Mouse (Mus musculus) E14TG2a.4 (cell line): Measurements from ENCODE around the gene 4933402J07Rik.

Source experiments
- H3K27me3 ChIP-seq: 2 replicates; pipeline ENCODE4 v1.6.1; 2014; ENCODE audit warnings: low read length, control low read depth; ENCODE audit not compliant: insufficient read depth
- H3K36me3 ChIP-seq: 2 replicates; pipeline ENCODE4 v1.6.1; 2014; ENCODE audit warnings: low read length, control low read depth; ENCODE audit not compliant: insufficient read depth
- H3K4me1 ChIP-seq: replicated peaks from 2 replicates; pipeline ENCODE4 v1.6.1; 2014; ENCODE audit warnings: low read depth, low read length, control low read depth
- H3K4me3 ChIP-seq: replicated peaks from 2 replicates; pipeline ENCODE4 v1.5.1; 2014; ENCODE audit warnings: mild to moderate bottlenecking, low read length
- H3K9me3 ChIP-seq: 2 replicates; pipeline ENCODE4 v1.6.1; 2014; ENCODE audit warnings: low read length, control low read depth
- CTCF ChIP-seq: conservative IDR thresholded peaks from 2 replicates; pipeline ENCODE4 v1.5.1; 2014; ENCODE audit warnings: low read length
- NANOG ChIP-seq: IDR thresholded peaks from 2 replicates; pipeline ENCODE4 v1.6.1; 2014; ENCODE audit warnings: borderline replicate concordance, low read length, mixed read lengths
- POU5F1 ChIP-seq: IDR thresholded peaks from 2 replicates; pipeline ENCODE4 v1.6.1; 2014; ENCODE audit warnings: low read length, borderline replicate concordance

Gene 4933402J07Rik

DNA sequence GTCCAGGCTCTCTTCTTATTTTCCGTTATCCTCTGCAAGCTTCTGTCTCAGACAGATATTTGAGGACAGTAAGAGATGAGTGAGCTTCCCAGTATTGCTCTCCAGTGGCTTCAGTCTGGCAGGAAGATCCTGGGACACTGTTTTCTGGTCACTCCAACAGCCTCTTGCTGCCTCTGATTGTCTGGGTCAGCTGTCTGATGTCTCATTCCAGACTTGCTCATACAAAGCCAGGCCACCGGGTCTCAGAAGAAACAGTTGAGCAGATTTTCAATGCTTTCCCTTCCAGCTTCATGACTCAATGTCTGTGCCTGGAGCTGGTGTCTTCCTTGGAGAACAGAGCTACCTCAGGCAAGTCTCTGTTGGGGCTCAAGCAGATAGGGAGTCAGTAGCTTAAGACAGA, 39.1 kb downstream of the 4933402J07Rik start:
- Histone ChIP-seq H3K9me3 (no peaks in the 10 kb centered on the region), H3K27me3 (peaks cover 29% of the 10 kb centered on the region; the same call in 1 of the 2 replicates), H3K4me3 (no peak overlapping the region), H3K4me1 (no peaks in the 10 kb centered on the region), H3K36me3 (no peaks in the 10 kb centered on the region)
- TF ChIP-seq POU5F1 (no peak), CTCF (no peak), NANOG (no peak)

DNA sequence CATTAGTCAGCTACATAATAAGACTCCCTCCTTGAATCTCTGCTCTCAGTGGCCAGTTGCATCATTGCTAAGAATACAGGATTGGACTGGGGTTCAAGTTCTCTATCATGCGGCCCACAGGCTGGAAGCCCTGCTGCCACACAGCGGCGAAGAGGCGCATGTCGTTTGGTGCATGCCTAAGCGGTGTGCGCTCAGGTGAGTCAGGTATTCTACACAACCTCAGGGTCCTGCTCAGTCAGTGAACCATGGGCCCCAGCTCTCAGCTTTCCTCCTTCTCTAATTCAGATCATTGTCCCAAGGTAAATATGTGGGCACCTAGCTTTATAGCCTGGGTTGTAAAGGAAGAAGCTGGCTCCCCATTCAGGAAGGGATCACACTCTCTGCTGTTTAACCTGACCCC, 45.5 kb downstream of the 4933402J07Rik start:
- Histone ChIP-seq H3K4me1 (no peaks in the 10 kb centered on the region), H3K27me3 (peaks cover 5% of the 10 kb centered on the region; the same call in 1 of the 2 replicates), H3K4me3 (no peak overlapping the region), H3K36me3 (no peaks in the 10 kb centered on the region), H3K9me3 (peaks cover 22% of the 10 kb centered on the region)
- TF ChIP-seq NANOG: no peak
- no peak for TF ChIP-seq POU5F1
- TF ChIP-seq CTCF: no peak

DNA sequence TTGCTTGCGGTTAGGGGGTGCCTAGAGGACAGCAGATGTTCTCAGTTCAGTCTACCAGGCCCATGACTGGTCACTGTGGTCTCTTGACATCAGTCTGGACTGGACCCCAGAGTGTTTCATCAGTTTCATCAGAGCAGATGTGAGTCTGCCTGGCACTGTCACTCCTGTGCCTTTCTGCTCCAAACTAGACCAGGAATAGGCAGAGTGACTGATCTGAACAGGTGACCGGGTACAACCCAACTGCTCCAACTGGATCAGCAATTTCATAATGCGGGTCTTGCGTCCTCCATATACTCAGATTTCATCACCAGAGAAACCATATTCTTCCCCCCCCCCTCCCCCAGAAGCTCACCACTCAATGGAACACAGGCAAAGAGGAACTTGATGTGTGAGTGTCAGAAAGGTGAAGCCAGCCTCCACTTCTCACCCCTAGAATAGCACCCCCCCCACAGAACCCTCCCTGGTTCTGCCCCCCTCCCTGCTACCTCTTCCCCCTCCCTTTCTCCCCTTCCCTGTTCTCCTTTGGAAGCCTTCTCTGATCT, 46.1 kb downstream of the 4933402J07Rik start:
- Histone ChIP-seq H3K4me3 (no peak overlapping the region), H3K9me3 (peaks cover 28% of the 10 kb centered on the region), H3K27me3 (peaks cover 5% of the 10 kb centered on the region; the same call in 1 of the 2 replicates), H3K4me1 (no peaks in the 10 kb centered on the region), H3K36me3 (0 out of 2 replicates have a peak, but pooled peaks cover under 1% of the 10 kb centered on the region)
- TF ChIP-seq CTCF (no peak), NANOG (no peak), POU5F1 (no peak)

DNA sequence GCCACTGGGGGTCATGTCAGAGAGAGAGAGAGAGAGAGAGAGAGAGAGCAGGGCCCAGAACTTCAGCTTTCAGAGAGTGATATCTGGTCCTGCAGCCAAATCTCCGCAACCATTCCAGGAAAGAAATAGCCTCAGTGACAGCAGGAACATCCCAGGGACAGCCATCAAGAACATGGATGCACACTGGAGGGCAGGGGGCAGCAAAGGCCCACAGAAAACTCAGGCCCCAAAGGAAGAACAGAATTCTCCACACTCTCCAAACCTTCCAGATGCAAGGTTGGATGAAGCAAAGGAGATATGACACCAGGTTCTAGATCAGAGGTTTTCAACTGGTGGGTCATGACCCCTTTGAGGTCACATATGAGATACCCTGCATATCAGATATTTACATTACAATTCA, 50.0 kb downstream of the 4933402J07Rik start:
- Histone ChIP-seq H3K4me3 (no peak overlapping the region), H3K4me1 (no peaks in the 10 kb centered on the region), H3K9me3 (peaks cover 61% of the 10 kb centered on the region), H3K36me3 (0 out of 2 replicates have a peak, but pooled peaks cover 7% of the 10 kb centered on the region), H3K27me3 (no peaks in the 10 kb centered on the region)
- TF ChIP-seq CTCF: no peak
- no peak for TF ChIP-seq POU5F1

DNA sequence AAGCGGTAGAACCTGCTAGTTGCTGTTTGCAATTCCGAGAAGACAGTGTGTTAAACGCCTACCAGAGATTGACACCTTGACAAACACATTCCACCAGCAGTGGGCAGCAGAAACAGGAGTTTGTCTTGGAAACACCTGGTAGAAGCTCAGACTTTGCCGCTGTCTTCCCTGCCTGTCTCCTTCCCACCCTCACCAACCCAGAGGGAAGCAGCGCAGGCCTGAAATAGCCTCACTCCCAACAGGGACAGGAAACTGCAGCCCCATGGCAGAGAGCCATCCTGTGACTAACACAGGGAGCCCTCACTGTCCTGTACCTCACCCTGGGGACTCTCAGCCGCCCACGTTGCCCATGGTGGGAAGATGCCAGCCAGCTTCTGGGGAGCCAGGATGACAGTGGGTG, 55.5 kb downstream of the 4933402J07Rik start:
- H3K36me3 ChIP-seq: 0 out of 2 replicates have a peak, but pooled peaks cover 7% of the 10 kb centered on the region
- H3K4me1 ChIP-seq: peaks cover 7% of the 10 kb centered on the region; the same call in 1 of the 2 replicates
- peaks cover 38% of the 10 kb centered on the region for H3K9me3 ChIP-seq
- H3K4me3 ChIP-seq: no peak overlapping the region
- TF ChIP-seq POU5F1: no peak
- TF ChIP-seq NANOG: no peak
- TF ChIP-seq CTCF: no peak
- 0 out of 2 replicates have a peak, but pooled peaks cover 3% of the 10 kb centered on the region for H3K27me3 ChIP-seq

DNA sequence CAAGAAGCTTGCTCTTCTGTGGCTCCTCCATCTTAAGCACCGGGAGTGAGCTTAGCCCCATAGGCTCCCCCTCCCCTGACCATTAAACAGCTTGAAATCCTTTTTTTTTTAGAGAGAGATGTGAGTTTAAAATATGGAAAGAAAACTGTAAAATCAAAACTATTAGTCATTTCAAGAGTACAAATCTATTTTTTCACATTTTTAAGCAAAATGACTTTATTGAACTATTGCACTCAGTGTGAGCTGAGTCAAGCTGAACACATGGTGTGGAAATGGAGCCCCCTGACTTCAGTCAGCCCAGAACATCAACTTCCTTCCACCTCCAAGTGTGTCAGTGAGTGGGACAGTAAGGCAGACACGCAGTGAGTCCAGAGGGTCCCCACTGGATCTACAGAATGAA, 55.9 kb downstream of the 4933402J07Rik start:
- H3K36me3 ChIP-seq: 0 out of 2 replicates have a peak, but pooled peaks cover 7% of the 10 kb centered on the region
- H3K9me3 ChIP-seq: peaks cover 34% of the 10 kb centered on the region
- peaks cover 7% of the 10 kb centered on the region; the same call in 1 of the 2 replicates for H3K4me1 ChIP-seq
- no peak overlapping the region for H3K4me3 ChIP-seq
- TF ChIP-seq CTCF (no peak), NANOG (no peak), POU5F1 (no peak)
- H3K27me3 ChIP-seq: 0 out of 2 replicates have a peak, but pooled peaks cover 3% of the 10 kb centered on the region

DNA sequence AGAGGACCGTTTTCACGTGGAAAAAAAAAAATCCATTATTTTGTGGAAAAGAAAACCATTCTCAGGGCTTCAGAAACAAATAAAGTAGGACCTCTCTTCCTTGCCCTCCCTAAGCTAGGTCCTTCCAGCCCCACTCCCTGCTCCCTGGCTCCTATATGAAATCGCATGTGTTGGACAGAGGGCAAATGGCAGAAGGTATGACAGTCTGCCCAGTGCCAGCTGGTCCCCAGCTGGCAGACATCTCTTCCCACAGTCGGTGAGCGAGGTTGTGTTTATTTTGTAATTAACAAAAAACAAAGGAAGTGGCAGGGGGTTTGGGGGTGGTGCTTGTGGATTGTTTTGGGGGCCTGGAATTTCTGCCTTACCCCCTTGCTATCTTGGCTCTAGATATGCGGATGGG, 56.6 kb downstream of the 4933402J07Rik start:
- no peak overlapping the region for H3K4me3 ChIP-seq
- 0 out of 2 replicates have a peak, but pooled peaks cover 1% of the 10 kb centered on the region for H3K36me3 ChIP-seq
- TF ChIP-seq NANOG: no peak
- TF ChIP-seq POU5F1: no peak
- TF ChIP-seq CTCF: no peak
- H3K9me3 ChIP-seq: peaks cover 27% of the 10 kb centered on the region
- peaks cover 7% of the 10 kb centered on the region; the same call in 1 of the 2 replicates for H3K4me1 ChIP-seq
- H3K27me3 ChIP-seq: 0 out of 2 replicates have a peak, but pooled peaks cover 3% of the 10 kb centered on the region

DNA sequence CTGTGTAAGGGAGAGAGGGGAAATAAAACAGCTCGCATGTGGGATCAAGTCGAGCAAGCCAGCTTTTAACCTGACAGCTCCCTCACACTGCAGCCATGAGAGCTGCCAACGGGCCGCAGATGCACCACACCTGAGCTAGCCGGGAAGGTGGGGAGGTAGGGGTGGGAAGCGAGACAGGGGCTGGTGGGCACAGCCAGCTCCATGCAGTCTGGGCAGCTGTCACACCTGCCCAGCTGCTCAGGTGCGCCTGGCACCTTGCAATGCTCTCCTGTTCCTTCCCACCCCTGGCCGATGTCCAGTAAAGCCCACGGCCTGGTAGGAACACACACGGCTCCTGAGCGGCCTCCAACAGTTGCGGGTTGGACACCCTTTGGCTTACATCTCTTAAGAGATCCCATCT, 57.5 kb downstream of the 4933402J07Rik start:
- TF ChIP-seq POU5F1 (no peak), NANOG (no peak), CTCF (no peak)
- H3K4me1 ChIP-seq: peaks cover 7% of the 10 kb centered on the region; the same call in 1 of the 2 replicates
- H3K27me3 ChIP-seq: 0 out of 2 replicates have a peak, but pooled peaks cover 3% of the 10 kb centered on the region
- no peaks in the 10 kb centered on the region for H3K36me3 ChIP-seq
- peaks cover 25% of the 10 kb centered on the region for H3K9me3 ChIP-seq
- no peak overlapping the region for H3K4me3 ChIP-seq
